Mouse (Mus musculus) layer of hippocampus, adult 9-10 months (tissue): ENCODE results near the gene Nemf.
"Not testable (repeated sequence)": the region's sequence is repeated elsewhere in the genome, so short reads cannot be mapped to it uniquely, and the experiment has no call there.

Experiments used
- DNase-seq: peaks from one replicate; pipeline ENCODE4 v3.0.0; 2022; ENCODE audit warnings: low spot score

The Nemf gene

DNA sequence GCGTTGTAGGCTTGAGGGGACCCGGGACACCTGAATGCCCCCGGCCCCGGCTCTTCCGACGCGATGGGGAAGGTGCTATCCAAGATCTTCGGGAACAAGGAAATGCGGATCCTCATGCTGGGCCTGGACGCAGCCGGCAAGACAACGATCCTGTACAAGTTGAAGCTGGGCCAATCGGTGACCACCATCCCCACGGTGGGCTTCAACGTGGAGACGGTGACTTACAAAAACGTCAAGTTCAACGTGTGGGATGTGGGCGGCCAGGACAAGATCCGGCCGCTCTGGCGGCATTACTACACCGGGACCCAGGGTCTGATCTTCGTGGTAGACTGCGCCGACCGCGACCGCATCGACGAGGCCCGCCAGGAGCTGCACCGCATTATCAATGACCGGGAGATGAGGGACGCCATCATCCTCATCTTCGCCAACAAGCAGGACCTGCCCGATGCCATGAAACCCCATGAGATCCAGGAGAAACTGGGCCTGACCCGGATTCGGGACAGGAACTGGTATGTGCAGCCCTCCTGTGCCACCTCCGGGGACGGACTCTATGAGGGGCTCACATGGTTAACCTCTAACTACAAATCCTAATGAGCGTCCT, 15.9 kb upstream of the Nemf start:
- DNase-seq: no peak

DNA sequence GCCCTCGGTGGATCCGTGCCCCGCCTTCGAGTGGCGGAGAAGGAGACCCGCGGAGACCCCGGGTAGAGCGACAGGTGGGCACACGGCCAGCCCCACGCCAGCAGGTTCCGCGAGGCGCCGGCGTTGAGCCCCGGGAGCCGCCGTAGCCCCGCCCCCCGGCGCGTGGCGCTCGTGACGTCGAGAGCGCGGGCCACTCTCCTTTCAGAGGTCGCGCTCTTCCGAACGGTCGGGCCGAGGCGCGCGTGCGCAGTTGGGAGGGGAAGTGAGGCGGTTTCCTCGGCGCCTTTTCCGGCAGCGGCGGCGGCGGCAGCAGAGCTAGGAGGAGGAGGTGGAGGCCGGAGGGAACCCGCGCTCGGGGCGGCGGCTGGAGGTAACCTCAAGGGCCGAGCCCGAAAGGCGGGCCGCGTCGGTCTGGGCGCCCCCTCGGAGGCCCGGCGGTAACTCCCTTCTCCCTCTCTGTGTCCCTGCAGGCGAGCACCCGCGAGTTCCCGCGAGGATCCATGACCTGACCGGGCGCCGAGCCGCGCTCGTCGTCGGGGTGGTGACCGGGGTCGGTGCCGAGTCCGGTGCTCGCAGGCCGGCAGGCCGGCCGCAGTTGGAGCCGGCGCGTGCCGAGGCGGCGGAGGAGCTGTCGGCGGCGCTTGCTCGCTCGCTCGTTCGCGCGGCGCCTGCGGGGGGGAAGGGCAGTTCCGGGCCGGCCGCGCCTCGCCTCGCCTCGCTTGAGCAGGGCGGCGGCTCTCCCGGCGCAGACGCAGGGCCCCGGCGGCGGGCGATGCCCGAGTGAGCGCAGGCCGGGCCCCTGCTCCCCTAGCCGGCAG, 15.1 kb upstream of the Nemf start, which contains the start of the genes Arf6 and Gm9887:
Gene Arf6, plus strand, starts transcription at position 297 of the 818 bp plus-strand sequence.
Gene Gm9887, minus strand, starts transcription at position 605 of the 818 bp plus-strand sequence.
- DNase-seq: peak; percentile 78

DNA sequence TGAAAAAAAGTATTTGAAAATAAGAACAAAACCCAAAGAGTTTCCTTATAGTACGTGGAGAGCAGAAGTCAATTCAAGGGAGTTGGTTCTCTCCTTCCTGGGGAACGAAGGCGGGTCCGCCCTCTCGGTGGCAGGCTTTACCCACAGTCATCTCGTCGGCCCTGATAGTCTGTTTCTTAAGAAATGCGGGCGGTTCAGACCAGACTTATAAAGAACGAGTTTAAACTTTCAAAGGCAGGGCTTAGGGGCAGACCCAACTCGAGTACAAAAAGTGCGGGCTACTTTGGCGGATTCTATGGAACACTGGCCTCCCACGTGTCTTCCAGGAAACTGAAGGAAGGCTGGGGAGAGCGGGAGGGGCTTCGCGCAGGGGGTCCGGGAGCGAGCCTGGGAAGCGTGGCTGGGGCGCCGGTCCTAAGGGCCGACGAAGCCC, 14.5 kb upstream of the Nemf start:
- DNase-seq: peak; percentile 72

- DNase-seq: no peak
Measured at GRCm38 (mm10) chr12:69370936-69371335, 14.0 kb upstream of the Nemf start.

DNA sequence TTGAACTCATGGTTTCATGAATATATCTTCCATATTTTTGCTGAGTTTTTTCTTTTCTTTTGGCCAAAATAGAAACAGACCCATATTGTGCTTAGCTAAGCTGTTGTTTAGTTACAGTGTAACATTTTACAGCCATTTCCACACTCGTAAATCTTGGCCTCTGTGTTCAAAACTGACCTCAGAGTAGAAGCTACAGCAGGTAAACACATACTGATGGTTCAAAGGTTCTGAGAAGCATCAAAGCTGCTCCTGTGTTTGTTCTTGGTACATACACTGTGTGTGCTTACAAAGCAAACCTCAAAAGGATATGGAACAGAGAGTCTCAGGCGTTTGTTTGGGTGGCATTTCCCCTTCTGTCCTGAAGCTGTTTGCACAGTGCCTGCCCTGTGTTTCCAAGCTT, 10.6 kb upstream of the Nemf start:
- DNase-seq: no peak

DNA sequence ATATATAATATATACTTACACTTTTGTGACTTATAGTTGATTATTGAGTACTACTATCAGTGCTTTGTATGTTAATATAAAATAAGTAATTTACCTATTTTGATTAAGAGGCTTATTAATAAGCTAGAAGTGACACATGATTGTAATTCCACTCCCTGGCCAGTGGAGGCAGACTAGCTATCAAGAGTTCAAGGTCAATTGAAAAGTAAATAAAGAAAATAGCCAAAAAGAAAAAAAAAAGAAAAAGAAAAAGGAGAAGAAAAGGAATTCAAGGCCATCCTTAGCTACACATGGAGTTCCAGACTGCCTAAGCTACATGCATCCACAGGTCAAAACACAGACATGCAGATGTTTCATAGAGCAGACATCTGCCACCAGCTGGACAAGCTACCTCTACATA, 9.5 kb upstream of the Nemf start:
- DNase-seq: no peak

DNA sequence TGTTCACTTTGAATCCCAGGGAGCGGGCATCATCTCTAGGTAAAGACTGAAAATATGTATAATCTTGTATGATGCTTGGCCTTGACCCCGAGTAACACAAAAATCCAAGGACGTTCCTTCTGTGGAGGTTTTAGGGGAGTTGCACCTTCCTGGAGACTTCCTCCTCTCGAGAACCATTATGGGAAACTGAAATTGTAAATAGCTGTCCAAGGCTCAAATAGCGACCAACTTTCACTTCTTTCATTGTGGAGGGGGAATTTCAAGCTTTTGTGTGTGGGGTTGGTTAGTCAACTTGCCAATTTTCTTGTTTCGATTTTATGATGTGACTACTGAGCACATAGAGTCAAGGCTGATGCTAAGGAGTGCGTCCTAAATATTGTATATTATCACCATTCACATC, 8.8 kb upstream of the Nemf start:
- DNase-seq: no peak

DNA sequence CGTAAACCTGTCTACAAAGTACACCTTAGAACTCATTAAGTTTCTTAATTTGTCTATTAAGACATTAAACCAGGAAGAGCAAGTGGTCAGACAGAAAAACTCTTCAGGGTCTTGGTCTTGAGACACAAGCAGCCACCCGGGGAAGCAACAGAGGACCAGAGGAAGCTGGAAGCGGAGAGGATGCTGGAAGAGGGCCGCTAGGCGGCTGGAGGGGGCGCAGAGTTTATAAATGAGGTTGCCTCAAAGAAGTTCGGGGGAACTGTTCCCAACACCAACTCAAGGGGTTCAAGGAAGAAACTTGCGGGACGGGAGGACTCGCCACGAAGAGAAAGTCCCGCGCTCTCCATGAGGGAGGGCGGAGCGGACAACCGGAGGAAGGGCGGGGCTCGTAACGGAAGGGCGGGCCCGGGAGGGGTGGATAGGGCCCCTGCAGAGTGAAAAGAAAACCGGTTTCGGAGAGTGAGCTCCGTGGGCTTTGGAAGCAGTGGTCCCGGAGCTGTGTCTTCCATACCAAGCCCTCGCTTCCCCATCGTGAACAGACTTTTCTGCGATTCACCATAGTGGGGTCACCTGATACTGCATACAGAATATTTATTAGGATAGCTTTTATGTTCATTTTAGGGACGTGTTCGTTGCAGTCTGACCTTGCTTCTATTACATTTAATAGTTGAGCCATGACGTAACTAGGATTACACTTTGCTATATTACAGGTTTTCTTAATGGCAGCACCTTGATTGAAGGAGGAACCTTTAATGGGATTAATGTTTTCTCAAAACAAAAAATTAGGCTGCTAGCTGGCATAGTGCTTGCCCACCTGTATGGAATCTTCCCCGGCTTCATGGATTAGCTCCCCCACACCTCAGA, 7.2 kb upstream of the Nemf start:
- DNase-seq: no peak

DNA sequence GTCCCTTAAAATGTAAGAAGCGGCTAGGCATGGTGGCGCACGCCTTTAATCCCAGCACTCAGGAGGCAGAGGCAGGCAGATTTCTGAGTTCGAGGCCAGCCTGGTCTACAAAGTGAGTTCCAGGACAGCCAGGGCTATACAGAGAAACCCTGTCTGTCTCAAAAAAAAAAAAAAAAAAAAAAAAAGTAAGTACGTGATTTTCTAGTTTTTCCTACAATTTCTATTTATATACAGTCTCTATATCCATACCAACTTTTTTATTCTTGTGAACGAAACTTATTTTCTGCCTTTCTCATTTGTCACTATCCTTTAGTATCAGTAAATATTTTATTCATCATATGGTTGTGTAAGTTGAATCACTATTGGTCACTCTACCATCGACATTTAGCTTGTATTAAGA, 6.1 kb upstream of the Nemf start:
- DNase-seq: not testable (repeated sequence)

DNA sequence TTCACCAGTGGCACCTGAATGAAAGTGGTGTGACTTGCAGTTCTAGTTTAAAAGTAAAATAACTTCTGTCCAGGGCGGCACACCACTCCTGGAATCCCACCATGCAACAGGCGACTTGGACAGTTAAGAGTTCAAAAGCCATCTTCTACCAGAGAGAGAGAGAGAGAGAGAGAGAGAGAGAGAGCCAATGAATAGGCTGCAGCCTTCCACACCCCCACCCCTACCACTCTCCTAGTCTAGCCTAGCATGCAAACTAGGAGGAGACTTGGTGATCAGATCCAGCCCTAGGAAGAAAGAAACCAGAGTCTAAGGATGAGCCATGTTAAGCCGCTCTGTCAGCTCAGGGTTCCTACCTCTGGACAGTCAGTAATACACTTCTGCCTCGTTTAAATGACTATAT, 5.4 kb upstream of the Nemf start:
- no peak for DNase-seq

DNA sequence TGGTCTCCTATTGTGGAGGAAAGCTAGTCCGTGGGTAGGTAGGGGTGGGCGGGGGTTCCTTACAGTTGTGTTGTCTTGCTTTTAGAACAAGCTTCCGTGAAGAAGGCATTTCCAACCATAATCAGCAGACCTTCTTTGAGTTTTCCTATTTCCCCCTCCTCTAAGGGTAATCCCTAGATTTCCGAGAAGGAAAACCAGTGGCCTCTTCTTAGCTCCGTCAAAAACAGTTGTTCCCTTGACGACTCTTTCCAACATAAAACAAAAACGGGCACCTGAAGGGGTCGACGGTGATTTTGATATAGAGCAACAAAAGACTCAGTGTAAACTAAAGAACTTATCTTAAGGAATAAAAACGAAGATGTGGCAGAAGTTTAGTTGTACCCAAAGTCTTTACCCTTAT, 5.0 kb upstream of the Nemf start:
- no peak for DNase-seq

DNA sequence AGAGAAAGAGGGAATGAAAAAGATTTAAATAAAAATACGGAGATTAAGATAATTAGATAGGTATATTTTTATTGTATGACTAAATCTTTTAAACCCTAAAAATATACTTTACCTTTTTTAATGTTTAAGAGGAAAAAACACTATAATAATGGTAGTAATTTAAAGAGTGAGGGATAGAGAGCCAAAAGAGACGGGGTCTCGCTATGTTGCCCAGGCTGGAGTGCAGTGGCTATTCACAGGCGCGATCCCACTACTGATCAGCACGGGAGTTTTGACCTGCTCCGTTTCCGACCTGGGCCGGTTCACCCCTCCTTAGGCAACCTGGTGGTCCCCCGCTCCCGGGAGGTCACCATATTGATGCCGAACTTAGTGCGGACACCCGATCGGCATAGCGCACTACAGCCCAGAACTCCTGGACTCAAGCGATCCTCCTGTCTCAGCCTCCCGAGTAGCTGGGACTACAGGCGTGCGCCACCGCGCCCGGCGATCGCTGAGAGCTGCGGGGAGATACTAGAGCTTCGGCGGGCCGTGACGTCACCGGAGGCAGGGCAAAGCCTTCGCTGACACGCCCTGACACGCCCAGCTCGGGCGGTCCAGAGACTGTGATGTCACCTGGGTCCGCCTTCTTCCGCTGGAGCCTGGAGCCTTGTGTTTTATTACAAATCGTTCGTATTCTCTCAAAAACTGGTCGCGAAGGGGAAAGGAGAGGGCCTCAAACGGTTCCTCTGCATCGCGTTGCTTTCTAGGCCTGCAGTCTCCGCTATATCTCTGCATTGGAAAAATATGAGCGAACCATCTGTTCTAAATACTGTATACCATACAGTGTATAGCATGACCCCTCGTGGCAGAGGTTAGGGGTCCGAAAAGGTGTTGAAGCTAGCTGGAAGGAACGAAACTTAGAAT, 4.3 kb upstream of the Nemf start:
- peak; percentile 95 for DNase-seq

DNA sequence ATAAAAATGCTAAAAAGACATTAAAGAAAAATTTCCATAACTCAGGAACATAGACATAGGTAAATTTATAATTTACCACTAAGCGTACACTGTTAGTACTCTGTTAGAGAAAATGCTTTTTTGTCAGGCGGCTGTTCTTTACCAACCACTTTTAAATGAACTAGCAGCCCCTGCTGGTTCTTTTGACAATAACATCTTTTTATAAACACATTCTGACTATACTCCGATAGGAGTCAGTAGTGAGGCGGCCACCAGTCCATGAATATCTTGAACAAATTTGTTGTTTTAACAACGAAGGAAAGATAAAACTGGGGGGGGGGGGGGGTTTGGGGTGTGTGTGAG, 3.7 kb upstream of the Nemf start:
- DNase-seq: peak; percentile 98

DNA sequence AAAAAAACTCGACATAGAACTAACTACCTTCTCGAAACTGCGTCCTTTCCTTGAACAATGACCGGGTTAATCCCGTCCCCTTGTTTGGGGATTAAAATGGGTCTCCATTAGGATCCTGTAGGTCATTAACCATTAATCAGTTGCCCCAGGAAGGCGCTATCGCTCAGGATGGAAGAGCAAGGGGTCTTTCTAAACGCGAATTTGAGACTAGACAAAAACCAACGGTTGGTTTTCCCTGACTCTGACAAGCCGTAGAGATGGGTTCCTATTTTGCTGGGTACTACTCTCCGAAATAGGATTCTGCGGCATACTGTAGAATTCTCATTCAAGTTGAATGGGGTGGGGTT, 308 bp upstream of the Nemf start:
- no peak for DNase-seq

DNA sequence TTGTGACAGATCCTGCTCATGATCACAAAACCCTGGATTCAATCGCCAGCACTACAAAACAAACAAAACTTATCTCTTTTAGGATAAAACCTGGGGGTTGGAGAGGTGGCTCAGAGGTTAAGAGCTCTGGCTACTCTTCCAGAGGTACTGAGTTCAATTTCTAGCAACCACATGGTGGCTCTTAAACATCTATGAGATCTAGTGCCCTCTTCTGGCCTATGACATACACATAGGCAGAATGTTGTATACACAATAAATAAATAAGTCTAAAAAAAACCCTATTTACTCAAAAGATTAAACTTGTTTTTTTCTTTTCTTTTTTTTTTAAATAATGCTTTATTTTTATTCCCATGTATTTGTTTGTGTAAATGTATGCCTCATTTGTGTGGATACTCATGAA, 5.3 kb downstream of the Nemf start:
- DNase-seq: no peak

DNA sequence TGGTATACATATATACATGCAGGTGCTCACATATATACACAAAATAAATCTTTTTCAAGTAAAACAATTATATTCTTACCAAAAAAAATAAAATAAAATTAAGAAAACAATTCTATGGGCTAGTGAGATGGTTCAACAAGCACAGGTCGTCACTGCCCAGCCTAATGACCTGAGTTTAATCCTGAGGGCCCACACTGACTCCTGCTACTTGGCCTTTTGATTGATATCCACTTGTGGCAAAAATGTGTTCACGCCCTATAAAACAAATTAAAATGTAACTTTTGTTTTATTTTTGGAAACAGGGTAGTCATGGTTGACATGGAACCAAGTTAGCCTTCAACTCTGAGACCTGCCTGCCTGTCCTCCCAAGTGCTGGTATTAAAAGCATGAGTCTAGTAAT, 7.0 kb downstream of the Nemf start:
- DNase-seq: no peak

- no peak for DNase-seq
Measured at GRCm38 (mm10) chr12:69333547-69333946, 23.4 kb downstream of the Nemf start.

DNA sequence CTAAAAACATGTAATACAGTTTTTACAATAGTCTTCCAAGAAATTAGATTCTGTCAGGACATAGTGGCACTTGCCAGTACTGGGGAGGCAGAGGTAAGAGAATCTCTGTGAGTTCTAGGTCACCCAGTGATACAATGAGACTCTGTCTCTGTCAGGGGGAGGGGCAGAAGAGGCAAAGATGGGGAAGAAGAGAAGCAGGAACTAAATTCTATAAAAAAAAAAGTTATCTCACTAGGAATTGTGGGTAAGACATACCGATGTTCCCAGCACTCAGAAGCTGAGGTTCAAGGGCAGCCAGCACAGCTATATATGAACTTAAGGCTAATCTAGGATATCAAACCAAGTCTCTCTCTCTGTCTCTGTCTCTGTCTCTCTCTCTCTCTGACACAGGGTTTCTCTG, 24.8 kb downstream of the Nemf start:
- no peak for DNase-seq

DNA sequence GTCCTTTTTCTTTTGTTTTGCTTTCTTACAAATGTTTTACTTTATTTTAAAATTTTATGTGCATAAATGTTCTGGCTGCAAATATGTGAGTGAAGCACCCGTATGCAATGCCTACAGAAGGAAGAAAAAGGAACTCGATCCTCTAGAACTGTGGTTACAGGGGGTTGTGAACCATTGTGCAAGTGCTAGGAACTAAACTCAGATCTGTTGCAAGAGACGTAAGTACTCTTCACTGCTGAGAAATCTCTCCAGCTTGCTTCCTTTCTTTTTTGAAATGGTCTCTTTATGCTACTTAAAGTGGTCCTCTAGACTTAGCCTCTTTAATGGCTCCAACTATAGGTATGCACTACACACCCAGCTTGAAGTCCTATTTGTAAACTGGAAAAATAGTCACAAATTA, 25.8 kb downstream of the Nemf start:
- no peak for DNase-seq

DNA sequence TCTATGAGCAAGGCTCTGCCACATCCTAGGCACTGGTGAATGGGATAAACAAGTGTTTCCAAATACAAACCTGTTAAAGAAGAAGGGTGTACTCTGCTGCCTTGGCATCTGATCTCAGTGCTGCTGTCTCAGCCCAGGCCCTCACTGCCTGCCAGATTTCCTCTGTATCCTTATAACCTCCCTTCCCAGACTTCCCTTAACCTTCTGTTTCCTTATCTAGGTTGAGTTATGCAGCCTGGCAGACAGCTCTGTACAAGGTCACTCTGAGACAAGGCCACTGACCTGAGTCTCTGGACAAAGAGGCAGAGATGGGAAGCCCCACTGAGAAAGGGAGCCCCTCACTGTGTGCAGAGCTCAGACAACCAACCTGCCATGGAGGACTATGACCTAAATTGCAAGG, 38.5 kb downstream of the Nemf start:
- no peak for DNase-seq

GRCm38 (mm10) chr12:69309659-69310058, 47.3 kb downstream of the Nemf start:
- no peak for DNase-seq

DNA sequence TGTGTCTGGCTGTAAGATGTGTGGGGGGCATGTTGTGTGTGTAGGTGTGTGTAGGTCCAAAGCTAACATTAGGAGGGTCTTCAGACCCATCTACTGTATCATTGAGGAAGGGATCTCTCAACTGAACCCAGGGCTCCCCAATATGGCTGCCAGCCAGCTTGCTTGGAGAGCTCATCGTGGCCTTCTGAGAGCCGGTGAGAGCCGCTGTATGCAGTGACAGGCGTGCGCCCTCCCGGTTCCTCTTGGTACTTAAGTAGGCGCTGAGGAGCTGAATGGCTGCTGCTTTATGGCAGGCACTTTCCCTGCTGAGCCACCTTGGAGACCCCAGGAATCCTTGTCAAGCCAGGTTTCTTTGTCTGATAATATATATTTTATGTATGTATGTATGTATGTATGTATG, 50.6 kb downstream of the Nemf start:
- DNase-seq: no peak
